Mouse (Mus musculus) urinary bladder, postnatal 0 days (tissue): ENCODE data around the gene Pcp2. TPM values are rescaled to one million over a fixed set of nuclear protein-coding genes. Genes with fewer than 3 reads are reported as not detected.

Source experiments
- polyA plus RNA-seq: library from polyadenylated mRNA; unstranded; fragments of >200 nt; fragmentation: Nextera tagmentation; extraction: Ambion mirVana; gene quantifications from 2 replicates; pipeline ENCODE4 v1.2.1, GENCODE M21; 2015

Pcp2 gene
- not detected in 2 replicates for polyA plus RNA-seq

GRCm38 (mm10) chr8:3625445-3625844 lies at the start of gene Pcp2:
Gene Pcp2, minus strand, starts transcription at chr8:3625545.

GRCm38 (mm10) chr8:3671980-3672491 lies 46.7 kb upstream of the Pcp2 start, which contains the start of gene Fcor:
Gene Fcor, minus strand, starts transcription at chr8:3672362.

GRCm38 (mm10) chr8:3665507-3665906 lies 40.2 kb upstream of the Pcp2 start, which contains the start of gene Mcemp1:
Gene Mcemp1, plus strand, starts transcription at chr8:3665754.

GRCm38 (mm10) chr8:3655526-3655925 lies 30.2 kb upstream of the Pcp2 start, which contains the start of gene Retn:
Gene Retn, plus strand, starts transcription at chr8:3655770.

GRCm38 (mm10) chr8:3630647-3631477 lies 5.5 kb upstream of the Pcp2 start, which contains the start of gene Stxbp2:
Gene Stxbp2, plus strand, starts transcription at chr8:3630955.

GRCm38 (mm10) chr8:3621199-3621970 lies 4.0 kb downstream of the Pcp2 start, which contains the start of the genes Xab2 and Pet100:
Gene Xab2, minus strand, starts transcription at chr8:3621316.
Gene Pet100, plus strand, starts transcription at chr8:3621548.

GRCm38 (mm10) chr8:3586993-3587390 lies 38.4 kb downstream of the Pcp2 start, which contains the start of gene Camsap3:
Gene Camsap3, plus strand, starts transcription at chr8:3587293.

Other genes starting within 250 kb of the Pcp2 start
- 7.6 and 9.2 TPM in 2 replicates for gene Arhgef18, start 232.5 kb downstream of the Pcp2 start, polyA plus RNA-seq
- gene Pex11g, start 157.9 kb downstream of the Pcp2 start, polyA plus RNA-seq = 5.5 and 7.1 TPM in 2 replicates
- 0.10 TPM in 1 of 2 replicates, not detected in the other for gene Tex45, start 154.7 kb downstream of the Pcp2 start, polyA plus RNA-seq
- 17.3 and 18.6 TPM in 2 replicates for gene Zfp358, start 132.4 kb downstream of the Pcp2 start, polyA plus RNA-seq
- 30.1 and 32.9 TPM in 2 replicates for gene Mcoln1, start 125.1 kb downstream of the Pcp2 start, polyA plus RNA-seq
- 17.0 and 17.4 TPM in 2 replicates for gene Pnpla6, start 110.2 kb downstream of the Pcp2 start, polyA plus RNA-seq
- 0.25 TPM in 1 of 2 replicates, not detected in the other for gene C330021F23Rik, start 57.6 kb downstream of the Pcp2 start, polyA plus RNA-seq
- gene Camsap3, start 38.3 kb downstream of the Pcp2 start, polyA plus RNA-seq = 4.9 and 5.3 TPM in 2 replicates
- gene Xab2, start 4.2 kb downstream of the Pcp2 start, polyA plus RNA-seq = 24.4 and 25.8 TPM in 2 replicates
- 104 and 109 TPM in 2 replicates for gene Pet100, start 4.0 kb downstream of the Pcp2 start, polyA plus RNA-seq
- gene Stxbp2, start 5.4 kb upstream of the Pcp2 start, polyA plus RNA-seq = 72.6 and 85.6 TPM in 2 replicates
- not detected in 2 replicates for gene Retn, start 30.2 kb upstream of the Pcp2 start, polyA plus RNA-seq
- 0.69 and 7.5 TPM in 2 replicates for gene Mcemp1, start 40.2 kb upstream of the Pcp2 start, polyA plus RNA-seq
- gene Fcor, start 46.8 kb upstream of the Pcp2 start, polyA plus RNA-seq = 3.4 and 8.5 TPM in 2 replicates
- 23.6 and 24.4 TPM in 2 replicates for gene Trappc5, start 50.8 kb upstream of the Pcp2 start, polyA plus RNA-seq
- gene Fcer2a, start 68.6 kb upstream of the Pcp2 start, polyA plus RNA-seq = 0.08 TPM in 1 of 2 replicates, not detected in the other
- gene Clec4g, start 95.1 kb upstream of the Pcp2 start, polyA plus RNA-seq = 0.10 and 0.37 TPM in 2 replicates
- gene Cd209a, start 123.4 kb upstream of the Pcp2 start, polyA plus RNA-seq = not detected in 2 replicates
- gene Cd209e, start 228.8 kb upstream of the Pcp2 start, polyA plus RNA-seq = not detected in 2 replicates